Mouse (Mus musculus) liver, embryonic 16.5 days (tissue): ENCODE data around the gene 4930432K21Rik. TPM values are rescaled to one million over a fixed set of nuclear protein-coding genes. Genes with fewer than 3 reads are reported as not detected.

ENCODE experiments used
- ATAC-seq: fragments of 200-750 bp; cut with Nextera tagmentation; 2 replicates; pipeline ENCODE4 v1.8.0; 2017; ENCODE audit warnings: low read depth, mild to moderate bottlenecking, moderate number of reproducible peaks, moderate library complexity
- H3K27ac ChIP-seq: fragments of 300-500 bp; sonication (generic); 2 replicates; pipeline ENCODE4 v1.5.1; 2014; ENCODE audit warnings: mild to moderate bottlenecking, low read length
- H3K27me3 ChIP-seq: fragments of 300-500 bp; sonication (generic); 2 replicates; pipeline ENCODE4 v1.6.1; 2014; ENCODE audit warnings: low read depth, low read length, mixed read lengths; ENCODE audit not compliant: control insufficient read depth, insufficient read depth
- H3K36me3 ChIP-seq: fragments of 300-500 bp; sonication (generic); 2 replicates; pipeline ENCODE4 v1.6.1; 2014; ENCODE audit warnings: mild to moderate bottlenecking; ENCODE audit not compliant: control insufficient read depth, insufficient read depth
- H3K4me1 ChIP-seq: fragments of 300-500 bp; sonication (generic); 2 replicates; pipeline ENCODE4 v1.6.1; 2014; ENCODE audit warnings: low read depth, low read length, mixed read lengths; ENCODE audit not compliant: control insufficient read depth
- H3K4me2 ChIP-seq: fragments of 300-500 bp; sonication (generic); 2 replicates; pipeline ENCODE4 v1.6.1; 2014; ENCODE audit warnings: low read depth, low read length, mixed read lengths
- H3K4me3 ChIP-seq: fragments of 300-500 bp; sonication (generic); 2 replicates; pipeline ENCODE4 v1.5.1; 2014; ENCODE audit warnings: low read depth, mild to moderate bottlenecking, low read length
- H3K9ac ChIP-seq: fragments of 300-500 bp; sonication (generic); 2 replicates; pipeline ENCODE4 v1.6.1; 2014; ENCODE audit warnings: low read depth, low read length
- H3K9me3 ChIP-seq: fragments of 300-500 bp; sonication (generic); replicated peaks from 2 replicates; pipeline ENCODE4 v1.6.1; 2016; ENCODE audit warnings: low read length; ENCODE audit not compliant: control insufficient read depth
- WGBS: fragments of 180-500 bp; shearing (Covaris S2); extraction: QIAGEN DNeasy Blood & Tissue Kit; methylation state at CpG from one replicate; pipeline ENCODE4 v1.1.7; 2014; ENCODE audit not compliant: insufficient replicate concordance; 5-methylcytosine and 5-hydroxymethylcytosine counted together
- polyA plus RNA-seq: library from polyadenylated mRNA; unstranded; fragments of >200 nt; fragmentation: Nextera tagmentation; extraction: Ambion mirVana; gene quantifications from 2 replicates; pipeline ENCODE4 v1.2.1, GENCODE M21; 2015

4930432K21Rik gene
- polyA plus RNA-seq, 1 experiment from 2014 or later: 0.26 TPM

GRCm38 (mm10) chr8:84137848-84138247 is 10.0 kb upstream of the 4930432K21Rik start:
- H3K27ac ChIP-seq: no peak overlapping the region
- ATAC-seq: no peak
- no peak overlapping the region for H3K9ac ChIP-seq
- no peak overlapping the region for H3K4me3 ChIP-seq
- H3K27me3 ChIP-seq: no peaks in the 10 kb centered on the region
- H3K36me3 ChIP-seq: no peaks in the 10 kb centered on the region
- H3K4me1 ChIP-seq: no peaks in the 10 kb centered on the region
- H3K9me3 ChIP-seq: no peaks in the 10 kb centered on the region
- WGBS: 73% methylated on average over 3 of the region's 3 CpGs
- H3K4me2 ChIP-seq: no peak overlapping the region

GRCm38 (mm10) chr8:84140838-84141237 is 7.0 kb upstream of the 4930432K21Rik start:
- Histone ChIP-seq H3K36me3 (peaks cover 4% of the 10 kb centered on the region; the same call in 1 of the 2 replicates), H3K9me3 (no peaks in the 10 kb centered on the region), H3K27ac (no peak overlapping the region), H3K9ac (no peak overlapping the region), H3K27me3 (no peaks in the 10 kb centered on the region), H3K4me1 (no peaks in the 10 kb centered on the region), H3K4me2 (no peak overlapping the region), H3K4me3 (no peak overlapping the region)
- WGBS: 56% methylated on average over 4 of the region's 4 CpGs
- ATAC-seq: no peak

- Histone ChIP-seq H3K4me1 (peaks cover 11% of the 10 kb centered on the region), H3K9ac (no peak overlapping the region), H3K27ac (no peak overlapping the region), H3K27me3 (no peaks in the 10 kb centered on the region), H3K9me3 (no peaks in the 10 kb centered on the region), H3K36me3 (peaks cover 4% of the 10 kb centered on the region; the same call in 1 of the 2 replicates), H3K4me3 (no peak overlapping the region), H3K4me2 (no peak overlapping the region)
- no peak for ATAC-seq
- WGBS: 71% methylated on average over 8 of the region's 8 CpGs
Measured at GRCm38 (mm10) chr8:84144636-84145245, 3.1 kb upstream of the 4930432K21Rik start.

- Histone ChIP-seq H3K9me3 (no peaks in the 10 kb centered on the region), H3K27ac (no peak overlapping the region), H3K9ac (peak overlapping the region; percentile 77), H3K36me3 (peaks cover 4% of the 10 kb centered on the region; the same call in 1 of the 2 replicates), H3K27me3 (no peaks in the 10 kb centered on the region), H3K4me2 (peak overlapping the region; percentile 80), H3K4me3 (peak overlapping the region; percentile 68), H3K4me1 (peaks cover 11% of the 10 kb centered on the region)
- WGBS: 6% methylated on average over 14 of the region's 14 CpGs
- peak; percentile 43 for ATAC-seq
Measured at GRCm38 (mm10) chr8:84147324-84147766, 480 bp upstream of the 4930432K21Rik start.

GRCm38 (mm10) chr8:84148531-84148850 is 666 bp downstream of the 4930432K21Rik start:
- Histone ChIP-seq H3K27ac (no peak overlapping the region), H3K4me3 (no peak overlapping the region), H3K27me3 (no peaks in the 10 kb centered on the region), H3K36me3 (peaks cover 3% of the 10 kb centered on the region; the same call in 1 of the 2 replicates), H3K4me1 (peaks cover 11% of the 10 kb centered on the region), H3K9me3 (no peaks in the 10 kb centered on the region), H3K9ac (no peak overlapping the region), H3K4me2 (peak overlapping the region; percentile 80; the same call in 1 of the 2 replicates)
- no peak for ATAC-seq
- 85% methylated on average over 5 of the region's 5 CpGs for WGBS

- no peaks in the 10 kb centered on the region for H3K9me3 ChIP-seq
- H3K36me3 ChIP-seq: no peaks in the 10 kb centered on the region
- peaks cover 11% of the 10 kb centered on the region for H3K4me1 ChIP-seq
- H3K27me3 ChIP-seq: no peaks in the 10 kb centered on the region
- H3K4me2 ChIP-seq: no peak overlapping the region
- 52% methylated on average over 3 of the region's 3 CpGs for WGBS
- H3K4me3 ChIP-seq: no peak overlapping the region
- ATAC-seq: no peak
- H3K27ac ChIP-seq: no peak overlapping the region
- no peak overlapping the region for H3K9ac ChIP-seq
Measured at GRCm38 (mm10) chr8:84149181-84149580, 1.4 kb downstream of the 4930432K21Rik start.

GRCm38 (mm10) chr8:84157620-84158019 is 9.8 kb downstream of the 4930432K21Rik start:
- no peak overlapping the region for H3K27ac ChIP-seq
- WGBS: 59% methylated on average over 4 of the region's 4 CpGs
- no peaks in the 10 kb centered on the region for H3K4me1 ChIP-seq
- H3K27me3 ChIP-seq: no peaks in the 10 kb centered on the region
- ATAC-seq: no peak
- no peak overlapping the region for H3K4me3 ChIP-seq
- no peak overlapping the region for H3K4me2 ChIP-seq
- H3K9ac ChIP-seq: no peak overlapping the region
- no peaks in the 10 kb centered on the region for H3K36me3 ChIP-seq
- H3K9me3 ChIP-seq: no peaks in the 10 kb centered on the region

- Histone ChIP-seq H3K4me1 (no peaks in the 10 kb centered on the region), H3K9me3 (no peaks in the 10 kb centered on the region), H3K27ac (no peak overlapping the region), H3K36me3 (no peaks in the 10 kb centered on the region), H3K9ac (no peak overlapping the region), H3K4me2 (no peak overlapping the region), H3K27me3 (no peaks in the 10 kb centered on the region), H3K4me3 (no peak overlapping the region)
- no peak for ATAC-seq
- WGBS: 59% methylated on average over 2 of the region's 2 CpGs
Measured at GRCm38 (mm10) chr8:84167696-84168095, 19.9 kb downstream of the 4930432K21Rik start.

GRCm38 (mm10) chr8:84170096-84170495 is 22.3 kb downstream of the 4930432K21Rik start:
- 65% methylated on average over 5 of the region's 5 CpGs for WGBS
- H3K27ac ChIP-seq: no peak overlapping the region
- no peaks in the 10 kb centered on the region for H3K36me3 ChIP-seq
- H3K9me3 ChIP-seq: no peaks in the 10 kb centered on the region
- H3K9ac ChIP-seq: no peak overlapping the region
- no peak overlapping the region for H3K4me2 ChIP-seq
- no peaks in the 10 kb centered on the region for H3K27me3 ChIP-seq
- no peaks in the 10 kb centered on the region for H3K4me1 ChIP-seq
- no peak overlapping the region for H3K4me3 ChIP-seq
- ATAC-seq: no peak
